Mouse (Mus musculus) embryo, embryonic 11.5 days (tissue): ENCODE data around the gene Chka.

Source experiments
- DNase-seq: peaks from one replicate; pipeline ENCODE4 v3.0.0-alpha.2; 2012; ENCODE audit warnings: low read depth, low spot score

Gene Chka

GRCm38 (mm10) chr19:3916727-3917126 is 65.2 kb downstream of the Chka start:
- DNase-seq = no peak

GRCm38 (mm10) chr19:3919928-3920327 is 68.4 kb downstream of the Chka start:
- no peak for DNase-seq

- DNase-seq = no peak
Observed at GRCm38 (mm10) chr19:3922661-3923371, 71.2 kb downstream of the Chka start.

- no peak for DNase-seq
Observed at GRCm38 (mm10) chr19:3923586-3923985, 72.0 kb downstream of the Chka start.

GRCm38 (mm10) chr19:3924190-3924589 is 72.6 kb downstream of the Chka start:
- DNase-seq = no peak

- no peak for DNase-seq
Observed at GRCm38 (mm10) chr19:3924868-3925267, 73.3 kb downstream of the Chka start.

- DNase-seq = no peak
Observed at GRCm38 (mm10) chr19:3925859-3926258, 74.3 kb downstream of the Chka start.

GRCm38 (mm10) chr19:3926279-3926678 is 74.7 kb downstream of the Chka start:
- no peak for DNase-seq

GRCm38 (mm10) chr19:3926685-3927084 is 75.1 kb downstream of the Chka start:
- DNase-seq = no peak

GRCm38 (mm10) chr19:3927989-3928388 is 76.4 kb downstream of the Chka start:
- DNase-seq = no peak

GRCm38 (mm10) chr19:3928779-3929178 is 77.2 kb downstream of the Chka start:
- no peak for DNase-seq

GRCm38 (mm10) chr19:3929211-3929941 is 77.8 kb downstream of the Chka start, which contains the start of gene Aldh3b1:
Aldh3b1 (minus strand) TSS chr19:3929808.
- no peak for DNase-seq

GRCm38 (mm10) chr19:3930262-3931057 is 78.9 kb downstream of the Chka start:
- no peak for DNase-seq

- DNase-seq = no peak
Observed at GRCm38 (mm10) chr19:3931716-3932115, 80.1 kb downstream of the Chka start.

GRCm38 (mm10) chr19:3935032-3935895 is 83.7 kb downstream of the Chka start, which contains the start of gene Unc93b1:
Unc93b1 (plus strand) TSS chr19:3935186.
- DNase-seq = no peak

- no peak for DNase-seq
Observed at GRCm38 (mm10) chr19:3935896-3936850, 84.6 kb downstream of the Chka start.

- no peak for DNase-seq
Observed at GRCm38 (mm10) chr19:3942315-3942714, 90.7 kb downstream of the Chka start.

- no peak for DNase-seq
Observed at GRCm38 (mm10) chr19:3942986-3943735, 91.6 kb downstream of the Chka start.
